Mouse (Mus musculus): ENCODE results near the gene Nfatc3. TPM values are rescaled to one million over a fixed set of nuclear protein-coding genes. Genes with fewer than 3 reads are reported as not detected.

The Nfatc3 gene
- total RNA-seq, 2 experiments from 2014 or later: 17.4 to 20.5 TPM

Other genes starting within 250 kb of the Nfatc3 start
- gene Ranbp10, start 231.5 kb upstream of the Nfatc3 start, total RNA-seq (2021): 10 to 100 TPM; 18.1 to 18.6 TPM
- not detected for gene Tsnaxip1, start 231.1 kb upstream of the Nfatc3 start, total RNA-seq (2021)
- gene Cenpt, start 205.6 kb upstream of the Nfatc3 start, total RNA-seq (2021): 1 to 10 TPM; 2.2 to 2.5 TPM
- gene Thap11, start 203.7 kb upstream of the Nfatc3 start, total RNA-seq (2021): 10 to 100 TPM; 27.5 to 27.8 TPM
- gene Nutf2, start 198.3 kb upstream of the Nfatc3 start, total RNA-seq (2021): 10 to 100 TPM; 27.0 to 43.8 TPM
- gene Edc4, start 178.0 kb upstream of the Nfatc3 start, total RNA-seq (2021): 10 to 100 TPM; 23.0 to 25.7 TPM
- gene Nrn1l, start 165.3 kb upstream of the Nfatc3 start, total RNA-seq (2021): 1 to 10 TPM in 1 of 2 experiments, under 1 TPM in 1; 0.77 to 1.0 TPM
- gene Pskh1, start 158.4 kb upstream of the Nfatc3 start, total RNA-seq (2021): 10 to 100 TPM; 15.6 to 18.1 TPM
- not detected for gene Ctrl, start 125.0 kb upstream of the Nfatc3 start, total RNA-seq (2021)
- 10 to 100 TPM; 72.5 to 92.1 TPM for gene Psmb10, start 120.4 kb upstream of the Nfatc3 start, total RNA-seq (2021)
- under 1 TPM; 0.49 to 0.57 TPM for gene Lcat, start 115.5 kb upstream of the Nfatc3 start, total RNA-seq (2021)
- 10 to 100 TPM; 27.2 to 38.1 TPM for gene Slc12a4, start 92.7 kb upstream of the Nfatc3 start, total RNA-seq (2021)
- gene Dpep3, start 79.4 kb upstream of the Nfatc3 start, total RNA-seq (2021): not detected
- gene Dus2, start 67.5 kb upstream of the Nfatc3 start, total RNA-seq (2021): 10 to 100 TPM in 1 of 2 experiments, 1 to 10 TPM in 1; 8.3 to 10.1 TPM
- gene Dpep2nb, start 52.9 kb upstream of the Nfatc3 start, total RNA-seq (2021): not detected
- 10 to 100 TPM; 11.2 to 12.1 TPM for gene Ddx28, start 47.0 kb upstream of the Nfatc3 start, total RNA-seq (2021)
- 1 to 10 TPM in 1 of 2 experiments, under 1 TPM in 1; 0.35 to 1.4 TPM for gene Esrp2, start 78.1 kb downstream of the Nfatc3 start, total RNA-seq (2021)
- 1 to 10 TPM; 6.7 to 7.9 TPM for gene Pla2g15, start 91.6 kb downstream of the Nfatc3 start, total RNA-seq (2021)
- gene Slc7a6, start 110.0 kb downstream of the Nfatc3 start, total RNA-seq (2021): 10 to 100 TPM in 1 of 2 experiments, 1 to 10 TPM in 1; 8.8 to 11.5 TPM
- 10 to 100 TPM in 1 of 2 experiments, 1 to 10 TPM in 1; 9.8 to 11.0 TPM for gene Slc7a6os, start 152.1 kb downstream of the Nfatc3 start, total RNA-seq (2021)
- 10 to 100 TPM; 25.3 to 26.5 TPM for gene Prmt7, start 152.1 kb downstream of the Nfatc3 start, total RNA-seq (2021)